Mouse (Mus musculus) megakaryocyte, embryonic 14.5 days (primary cell): ENCODE measurements around the gene Cacng2.

Experiments
- FLI1 ChIP-seq: IDR thresholded peaks from 2 replicates; pipeline ENCODE4 v1.6.1; 2012; ENCODE audit warnings: low read length, inconsistent platforms, mixed read lengths
- GATA1 ChIP-seq: IDR thresholded peaks from 3 replicates; pipeline ENCODE4 v1.6.1; 2012; ENCODE audit warnings: mixed read lengths, low read length, inconsistent platforms, borderline replicate concordance

DNA sequence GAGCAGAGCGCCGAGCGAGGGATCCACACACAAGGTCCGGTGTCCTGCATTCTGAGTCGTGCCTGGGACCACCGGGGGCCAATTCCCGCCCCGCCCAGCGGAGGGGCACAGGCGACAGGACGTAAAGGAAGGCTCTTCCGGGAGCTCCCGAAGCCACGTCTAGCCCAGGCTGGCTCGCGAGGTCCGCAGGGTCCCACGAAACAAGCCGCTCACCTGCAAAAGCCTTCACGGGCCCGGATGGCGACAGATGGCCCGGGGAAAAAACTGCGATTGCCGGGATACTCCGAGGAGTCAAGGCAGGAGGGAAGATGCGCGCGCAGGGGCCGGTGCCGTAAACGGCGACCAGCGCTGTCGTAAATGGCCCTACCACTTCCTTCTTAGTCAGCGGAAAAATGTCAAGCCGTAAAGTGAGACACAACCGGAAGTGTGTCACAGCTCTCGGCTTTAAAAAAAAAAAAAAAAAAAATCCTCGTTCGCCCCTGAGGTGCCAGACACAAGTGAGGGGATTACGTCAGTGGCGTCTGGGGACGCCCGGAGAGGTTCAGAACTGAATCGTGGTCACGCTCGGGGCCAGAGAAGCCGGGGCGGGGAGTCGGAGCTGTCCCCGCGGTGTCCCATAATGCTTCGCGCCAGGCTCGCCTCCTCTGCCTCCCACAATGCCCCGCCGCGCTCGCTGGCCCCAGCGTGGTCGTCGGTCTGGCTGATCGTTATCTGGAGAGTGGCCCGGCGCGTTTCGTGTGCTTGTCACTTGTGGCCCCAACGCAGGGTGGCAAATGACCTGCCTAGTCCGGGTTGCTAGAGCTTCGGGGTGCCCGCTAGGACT is 149.1 kb downstream of the Cacng2 start, which contains the start of gene Eif3d:
- 0 out of 3 replicates have a peak, but pooled peaks have one; percentile 43 for TF ChIP-seq GATA1
- peak; percentile 53; the same call in 1 of the 2 replicates for TF ChIP-seq FLI1
